Mouse (Mus musculus): ENCODE measurements around the gene Sun5.
"Not testable (repeated sequence)": the region's sequence is repeated elsewhere in the genome, so short reads cannot be mapped to it uniquely, and the experiment has no call there.

GRCm38 (mm10) chr2:153825900-153826299 lies 45.0 kb downstream of the Sun5 start:
- TF ChIP-seq POLR2A (IDR thresholded peaks at IDR 0.05; ENCODE audit: control insufficient read depth, low read depth, low read length); CTCF (IDR thresholded peaks at IDR 0.05; ENCODE audit: control insufficient read depth, insufficient read depth, insufficient replicate concordance, low read depth, low read length): not testable (repeated sequence)

Data from testis, adult 2 months (tissue).